Mouse (Mus musculus) gonadal fat pad, adult 2 months (tissue): ENCODE results near the gene Adat1. TPM values are rescaled to one million over a fixed set of nuclear protein-coding genes. Genes with fewer than 3 reads are reported as not detected.

Source experiments
- DNase-seq: peaks from one replicate; pipeline ENCODE4 v3.0.0-alpha.2; 2012; ENCODE audit warnings: low read depth
- polyA plus RNA-seq: library from polyadenylated mRNA; depleted of rRNA; stranded (reverse); fragments of >200 nt; gene quantifications from 2 replicates; pipeline ENCODE4 v1.2.3, GENCODE M21; 2012; rRNA removed

Adat1 gene
- polyA plus RNA-seq = 3.8 and 4.8 TPM in 2 replicates

DNA sequence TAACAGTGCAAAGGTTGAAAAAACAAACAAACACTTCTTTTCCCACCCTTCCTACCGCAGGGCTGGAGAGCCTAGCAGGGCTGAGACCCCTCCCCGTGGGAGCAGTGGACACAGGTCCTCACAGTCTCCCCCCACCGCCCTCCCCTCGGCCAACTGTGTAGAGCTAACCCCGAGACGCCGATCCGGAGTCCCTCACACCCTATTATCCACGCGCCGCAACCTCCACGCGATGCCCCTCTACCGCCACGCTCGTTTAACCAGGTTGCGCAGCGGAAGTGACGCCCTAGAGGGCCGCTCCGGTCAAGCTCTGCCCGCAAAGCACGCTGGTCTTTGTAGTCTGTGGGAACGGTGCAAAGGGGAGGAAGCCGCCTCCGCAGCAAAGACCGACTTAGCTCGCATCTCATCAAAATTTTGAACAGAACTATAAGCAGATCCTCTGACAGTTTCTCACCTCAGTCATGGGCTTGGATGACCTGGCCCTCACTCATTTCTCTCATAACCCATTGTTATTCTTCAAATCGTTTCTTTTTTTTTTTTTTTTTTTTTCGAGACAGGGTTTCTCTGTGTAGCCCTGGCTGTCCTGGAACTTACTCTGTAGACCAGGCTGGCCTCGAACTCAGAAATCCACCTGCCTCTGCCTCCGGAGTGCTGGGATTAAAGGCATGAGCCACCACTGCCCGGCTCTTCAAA, at the start of gene Adat1:
Adat1 (minus strand) TSS at position 290 of the 690 bp plus-strand sequence.
- peak; percentile 50 for DNase-seq

- DNase-seq = no peak
Observed at GRCm38 (mm10) chr8:112037521-112037920, 45.4 kb upstream of the Adat1 start.

GRCm38 (mm10) chr8:112034603-112035002, 42.5 kb upstream of the Adat1 start:
- DNase-seq = no peak

GRCm38 (mm10) chr8:112033071-112033470, 41.0 kb upstream of the Adat1 start:
- no peak for DNase-seq

DNA sequence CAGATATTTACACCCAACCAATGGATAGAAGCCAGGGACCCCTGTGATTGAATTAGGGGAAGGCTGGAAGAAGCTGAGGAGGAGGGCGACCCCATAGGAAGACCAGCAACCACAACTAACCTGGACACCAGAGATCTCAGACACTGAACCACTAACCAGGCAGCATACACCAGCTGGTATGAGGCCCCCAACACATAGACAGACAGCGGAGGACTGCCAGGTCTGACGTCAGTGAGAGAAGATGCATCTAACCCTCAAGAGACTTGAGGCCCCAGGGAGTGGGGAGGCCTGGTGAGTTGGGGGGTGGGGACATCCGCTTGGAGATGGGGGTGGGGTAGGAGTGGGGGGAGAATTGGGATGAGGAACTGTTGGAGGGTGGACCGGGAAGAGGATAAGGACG, 38.6 kb upstream of the Adat1 start:
- no peak for DNase-seq

GRCm38 (mm10) chr8:112029455-112029854, 37.4 kb upstream of the Adat1 start:
- no peak for DNase-seq

GRCm38 (mm10) chr8:112014936-112015335, 22.8 kb upstream of the Adat1 start, which contains the start of gene Gm6793:
Gm6793 (minus strand) TSS chr8:112015036.
- DNase-seq = no peak

GRCm38 (mm10) chr8:112011816-112012242, 19.7 kb upstream of the Adat1 start:
- DNase-seq = no peak

- DNase-seq = peak; percentile 57
Observed at GRCm38 (mm10) chr8:112010997-112011815, 19.1 kb upstream of the Adat1 start, which contains the start of the genes Kars and Terf2ip. Kars (minus strand) TSS chr8:112011323. Terf2ip (plus strand) TSS chr8:112011398.

- DNase-seq = no peak
Observed at GRCm38 (mm10) chr8:112009558-112009957, 17.5 kb upstream of the Adat1 start.

DNA sequence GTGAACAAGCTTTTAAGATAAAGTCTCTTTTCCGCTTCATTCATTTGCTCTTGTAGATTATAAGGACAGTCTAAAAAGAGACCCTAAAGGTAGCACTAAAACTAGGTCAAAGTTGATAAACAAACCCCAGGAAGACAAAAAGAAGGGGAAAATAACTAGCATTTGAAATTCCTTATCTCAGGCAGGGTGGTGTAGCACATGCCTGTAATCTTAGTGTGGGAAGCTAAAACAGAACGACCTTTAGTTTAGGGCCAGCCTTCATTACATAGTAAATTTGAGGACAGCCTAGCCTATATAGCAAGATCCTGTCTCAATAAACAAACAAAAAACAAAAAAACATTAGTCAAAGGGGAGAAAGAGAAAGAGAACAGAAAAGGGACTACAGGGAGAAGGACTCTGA, 15.6 kb upstream of the Adat1 start:
- DNase-seq = no peak

DNA sequence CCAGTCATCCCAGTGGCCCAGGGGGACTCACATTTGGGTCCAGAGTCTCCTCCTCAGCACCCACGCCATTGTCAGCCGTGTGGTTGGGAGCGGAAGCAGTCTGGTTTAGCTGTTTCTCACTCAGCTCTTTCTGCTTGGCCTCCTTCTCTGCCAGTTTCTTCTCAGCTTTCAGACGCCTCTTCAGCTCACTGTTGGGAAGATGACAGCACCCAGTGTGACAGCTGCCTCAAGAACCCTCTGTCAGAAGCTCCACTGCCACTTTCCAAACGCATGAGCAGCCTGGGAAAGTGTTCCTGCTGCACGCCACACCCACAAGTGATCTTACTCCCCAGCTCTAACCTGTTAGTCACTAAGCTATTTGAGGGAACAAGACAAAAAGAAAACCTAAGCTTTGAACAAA, 13.5 kb upstream of the Adat1 start:
- DNase-seq = no peak

DNA sequence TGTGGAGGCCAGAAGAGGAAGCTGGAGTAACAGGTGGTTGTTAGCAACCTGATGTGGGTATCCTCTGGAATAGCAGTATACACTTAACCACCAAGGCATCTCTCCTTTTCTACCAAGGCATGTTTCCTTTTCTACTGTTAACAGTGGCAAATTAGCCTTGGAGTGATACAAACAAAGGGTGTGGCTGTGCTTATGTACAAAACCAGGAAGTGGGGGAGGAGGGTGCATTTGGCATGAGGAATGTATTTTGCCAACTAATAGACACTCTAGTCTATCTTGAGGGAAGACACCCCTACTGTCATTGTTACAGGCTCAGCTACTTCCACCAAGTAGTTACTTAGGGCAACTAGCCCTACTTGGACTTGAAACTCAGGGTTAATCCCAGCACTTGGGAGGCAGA, 12.7 kb upstream of the Adat1 start:
- DNase-seq = no peak

- DNase-seq = no peak
Observed at GRCm38 (mm10) chr8:111992703-111993039, 569 bp upstream of the Adat1 start.

DNA sequence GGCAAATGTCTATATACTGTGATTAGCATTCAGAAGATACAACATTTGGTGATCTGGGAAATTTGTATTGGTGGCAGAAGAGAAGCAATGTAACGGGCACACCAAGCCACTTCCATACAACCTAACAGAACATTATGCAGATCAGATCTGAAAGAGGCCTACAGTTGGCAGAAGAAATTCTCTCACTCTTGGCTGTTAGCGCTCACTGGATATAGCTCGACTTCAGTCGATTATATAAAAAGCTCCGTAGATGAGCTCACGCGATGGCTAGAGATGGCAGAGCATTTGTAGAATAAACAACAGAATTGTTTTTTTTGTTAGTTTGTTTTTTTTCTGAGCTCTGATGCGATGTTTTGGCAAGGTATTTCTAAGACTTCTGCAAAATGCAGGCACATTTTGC, 824 bp downstream of the Adat1 start:
- no peak for DNase-seq

DNA sequence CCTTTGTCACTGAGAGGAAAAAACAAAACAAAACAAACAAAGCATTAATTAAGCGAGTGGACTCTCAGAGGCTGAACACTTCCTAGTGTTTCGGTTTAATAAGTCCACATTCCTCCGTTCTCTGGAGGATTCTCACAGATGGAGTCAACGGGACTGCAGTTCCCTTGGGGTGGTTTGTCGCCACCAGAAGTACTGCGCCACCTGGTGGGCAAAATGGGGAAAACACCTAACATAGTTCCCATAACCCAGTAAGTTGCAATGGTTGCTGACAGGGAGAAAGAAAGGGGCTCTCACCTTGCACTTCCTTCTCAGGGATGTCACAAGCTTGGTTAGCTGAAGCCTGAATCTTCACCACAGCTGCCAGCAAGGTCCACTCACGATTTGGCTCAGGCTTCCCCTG, 2.2 kb downstream of the Adat1 start:
- DNase-seq = no peak

DNA sequence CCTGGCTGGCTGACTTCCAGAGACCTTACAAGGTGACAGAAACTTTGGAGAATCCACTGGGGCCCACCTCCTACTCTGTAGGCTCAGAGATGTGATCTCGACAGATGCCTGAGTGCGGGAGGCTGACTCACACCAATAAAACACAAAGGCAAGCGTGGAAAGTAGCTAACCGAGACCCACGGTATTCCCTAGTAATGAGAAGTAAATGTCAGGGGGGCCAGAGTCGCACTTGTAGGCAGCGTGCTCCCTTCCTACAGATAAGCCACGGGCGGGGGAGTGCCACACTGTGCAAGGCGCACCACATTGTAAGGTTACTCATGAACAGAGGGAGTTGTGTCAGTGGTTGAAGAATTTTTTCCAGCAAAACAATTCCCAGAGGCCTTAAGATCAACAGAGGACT, 7.6 kb downstream of the Adat1 start:
- DNase-seq = no peak

DNA sequence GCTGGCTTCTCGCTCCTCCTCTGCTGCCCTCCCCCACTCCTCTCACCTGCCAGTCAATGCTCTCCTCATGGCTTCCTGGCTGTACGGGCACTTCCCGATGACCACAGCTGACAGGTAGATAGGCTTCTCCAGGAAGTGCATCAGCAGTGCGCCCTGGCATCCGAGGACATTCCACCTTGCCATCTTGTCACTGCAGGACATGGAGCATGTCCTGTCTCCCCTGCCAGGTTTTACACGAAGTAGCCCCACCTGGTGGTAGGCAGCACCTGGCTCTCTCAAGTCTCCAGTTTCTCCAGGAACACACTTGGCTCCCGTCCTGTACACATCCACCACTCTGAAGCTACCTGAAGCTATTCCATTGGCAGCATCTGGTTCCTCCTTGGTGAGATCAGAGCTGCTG, 10.0 kb downstream of the Adat1 start:
- no peak for DNase-seq

- DNase-seq = no peak
Observed at GRCm38 (mm10) chr8:111978147-111978546, 14.0 kb downstream of the Adat1 start.

DNA sequence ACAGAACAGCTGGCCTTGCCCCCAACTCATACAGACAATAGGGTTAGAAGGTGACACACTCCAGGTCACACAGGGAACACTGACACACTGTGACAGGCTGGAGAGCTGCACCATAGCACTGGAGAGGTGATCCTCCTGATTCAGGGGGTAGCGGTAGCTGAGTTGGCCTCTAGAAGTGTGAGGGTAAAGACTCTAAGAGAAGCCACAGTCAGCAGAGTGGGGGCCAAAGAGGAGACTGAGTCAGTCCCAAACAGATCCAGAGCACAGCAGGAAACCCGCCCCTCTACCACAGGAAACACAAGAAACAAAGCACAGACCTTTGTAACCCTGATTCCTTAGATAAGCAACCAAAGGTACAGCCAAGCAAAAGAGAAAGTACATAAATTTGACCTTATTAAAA, 15.8 kb downstream of the Adat1 start:
- DNase-seq = no peak

- no peak for DNase-seq
Observed at GRCm38 (mm10) chr8:111975706-111976105, 16.4 kb downstream of the Adat1 start.

- no peak for DNase-seq
Observed at GRCm38 (mm10) chr8:111974138-111974537, 18.0 kb downstream of the Adat1 start.

DNA sequence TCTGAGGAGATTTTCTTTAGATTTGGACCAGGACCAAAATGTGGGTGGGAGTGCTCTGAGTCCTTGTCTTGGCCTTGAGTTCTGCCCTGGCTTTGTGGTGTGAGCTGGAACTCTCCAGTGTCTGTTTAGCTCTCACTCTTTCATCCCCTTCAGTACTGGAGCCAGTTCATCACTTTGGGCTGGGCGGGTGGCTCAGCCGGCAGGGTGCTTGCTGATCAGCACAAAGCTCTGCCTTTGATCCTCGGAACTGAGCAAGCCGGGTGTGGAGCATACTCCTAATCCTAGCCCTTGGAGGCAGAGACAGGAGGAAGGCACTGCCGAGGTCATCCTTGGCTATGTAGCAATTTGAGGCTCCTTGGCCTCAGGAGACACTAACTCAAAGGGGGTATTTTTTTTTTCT, 23.1 kb downstream of the Adat1 start:
- DNase-seq = no peak
